Mouse (Mus musculus): ENCODE data around the gene Dnajc7.
"Not testable (repeated sequence)": the region's sequence is repeated elsewhere in the genome, so short reads cannot be mapped to it uniquely, and the experiment has no call there.

The Dnajc7 gene

DNA sequence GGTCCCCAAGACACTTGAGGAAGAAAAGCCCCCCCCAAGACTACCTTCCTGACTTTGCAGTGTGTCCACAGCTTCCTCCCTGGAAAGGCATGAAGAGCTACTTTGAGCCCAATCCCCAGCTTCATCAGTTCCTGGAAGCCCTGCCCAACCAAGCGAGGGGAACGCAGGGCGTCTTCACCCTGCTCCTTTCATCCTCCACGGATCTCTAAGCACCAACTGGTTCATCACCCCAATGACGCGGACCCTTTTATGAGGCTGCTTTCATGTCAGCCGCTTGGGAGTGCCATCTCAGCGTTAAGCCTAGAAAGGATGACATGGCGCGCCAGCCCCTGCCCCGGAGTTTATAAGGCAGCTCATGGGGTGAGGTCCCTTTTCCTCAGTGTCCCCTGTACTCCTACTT, at the start of gene Dnajc7:
Gene Dnajc7 (minus strand): TSS at position 187 of the 400 bp plus-strand sequence.
- DNase-seq, result no peak

DNA sequence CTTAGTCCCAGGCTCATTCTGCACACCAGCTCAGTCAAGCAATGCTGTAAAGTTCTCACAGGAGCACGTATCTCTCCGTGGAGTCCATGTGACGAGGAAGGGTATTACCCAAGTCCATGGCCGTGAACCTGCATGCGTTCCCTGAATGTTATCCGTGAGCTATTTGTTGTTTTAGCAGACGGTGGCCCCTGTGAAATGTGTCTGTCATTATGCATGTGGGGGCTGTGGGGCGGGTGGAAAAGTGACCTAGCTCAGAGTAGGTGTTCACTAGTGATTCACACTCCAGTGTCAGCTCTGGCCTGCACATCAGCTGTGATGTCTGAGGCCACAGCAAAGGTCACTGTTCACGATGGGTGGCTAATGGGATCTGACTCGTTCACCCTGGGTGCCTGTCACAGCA, 39.8 kb upstream of the Dnajc7 start:
- DNase-seq, result no peak

DNA sequence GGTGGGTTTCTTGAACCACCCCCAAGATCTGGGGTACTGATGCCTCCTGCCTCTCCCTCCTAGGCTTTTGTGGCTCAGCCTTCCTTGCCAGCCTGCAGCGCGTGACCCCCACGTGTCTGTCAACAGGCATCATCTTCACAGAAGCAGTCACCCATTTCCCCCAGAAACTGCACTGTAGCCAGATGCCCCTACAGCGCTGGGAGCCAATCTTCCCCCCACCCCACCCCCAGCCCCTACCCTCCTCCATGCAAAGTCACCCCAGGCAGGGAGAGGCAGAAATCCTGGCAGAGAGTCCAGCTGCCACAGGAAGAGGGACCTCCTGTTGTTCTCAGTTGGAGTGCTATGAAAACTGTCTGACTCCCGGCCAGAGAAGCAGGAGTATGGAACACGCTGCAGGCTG, 36.5 kb upstream of the Dnajc7 start:
- no peak for DNase-seq

DNA sequence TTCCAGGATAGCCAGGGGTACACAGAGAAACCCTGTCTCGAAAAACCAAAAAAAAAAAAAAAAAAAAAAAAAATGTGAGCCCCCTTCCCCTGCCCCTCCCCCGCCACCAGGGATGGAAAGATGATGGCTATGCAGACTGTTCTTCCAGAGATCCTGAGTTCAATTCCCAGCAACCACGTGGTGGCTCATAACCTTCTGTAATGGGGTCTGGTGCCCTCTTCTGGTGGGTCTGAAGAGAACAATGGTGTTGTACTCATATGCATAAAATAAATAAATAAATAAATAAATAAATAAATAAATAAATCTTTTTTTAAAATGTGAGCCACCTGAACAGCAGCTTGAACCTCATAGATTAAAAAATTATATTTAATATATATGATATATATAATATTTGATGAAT, 35.6 kb upstream of the Dnajc7 start:
- DNase-seq, result not testable (repeated sequence)

DNA sequence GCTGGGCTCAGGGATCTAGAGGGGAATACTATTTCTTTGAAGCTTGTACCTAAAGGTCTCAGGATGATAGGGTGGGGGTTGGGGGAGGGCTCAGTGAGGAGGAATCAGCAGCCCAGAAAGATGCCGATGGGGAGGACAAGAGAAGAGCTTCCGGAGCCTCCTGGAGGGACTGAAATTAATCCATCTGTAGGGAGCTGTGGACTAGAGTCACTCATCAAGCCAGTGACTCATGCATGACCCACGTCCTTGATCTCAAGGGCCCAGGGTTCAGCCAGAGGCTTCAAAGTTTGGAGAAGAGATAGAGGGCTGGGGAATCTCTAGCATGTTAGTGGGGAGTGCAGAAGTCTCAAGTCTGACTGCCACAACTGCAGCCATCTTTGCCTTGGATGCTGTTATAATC, 31.8 kb upstream of the Dnajc7 start:
- no peak for DNase-seq

DNA sequence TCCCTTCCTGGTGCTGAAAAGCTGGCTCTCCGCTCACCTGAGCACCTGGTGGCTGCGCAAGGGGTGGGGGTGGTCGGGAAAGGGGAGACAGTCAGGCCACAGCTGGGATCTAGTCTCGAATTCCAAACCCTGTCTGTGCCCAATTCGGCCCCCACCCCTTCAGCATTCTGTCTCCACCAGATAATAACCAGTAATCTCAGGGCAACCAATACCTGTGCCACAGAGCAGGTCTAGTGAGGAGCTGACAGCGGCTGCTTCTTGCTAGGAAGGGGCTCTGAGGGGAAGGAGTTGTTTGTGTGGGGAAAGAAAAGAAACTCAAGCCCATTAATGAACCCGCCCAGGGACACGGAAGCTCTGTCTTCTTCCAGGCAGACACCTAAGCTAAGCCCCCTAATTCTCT, 31.2 kb upstream of the Dnajc7 start:
- no peak for DNase-seq

DNA sequence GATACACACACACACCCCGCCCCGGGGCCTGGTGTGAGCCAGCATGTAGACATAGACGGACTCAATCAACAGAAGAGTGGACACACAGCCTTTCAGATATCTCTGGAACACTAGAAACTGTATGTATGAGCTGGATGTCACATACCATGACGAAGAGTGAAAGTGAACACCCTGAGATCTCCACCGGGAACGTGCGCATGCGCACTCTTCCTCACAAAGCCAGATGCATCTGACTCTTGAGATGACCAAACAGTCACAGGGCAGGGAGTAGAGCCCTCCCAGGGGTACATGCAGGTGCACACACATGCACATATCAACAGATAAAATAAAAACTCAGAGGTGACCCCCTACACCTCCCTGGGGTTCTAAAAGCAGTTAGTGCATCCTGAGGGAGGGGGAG, 28.4 kb upstream of the Dnajc7 start:
- DNase-seq, result no peak

DNA sequence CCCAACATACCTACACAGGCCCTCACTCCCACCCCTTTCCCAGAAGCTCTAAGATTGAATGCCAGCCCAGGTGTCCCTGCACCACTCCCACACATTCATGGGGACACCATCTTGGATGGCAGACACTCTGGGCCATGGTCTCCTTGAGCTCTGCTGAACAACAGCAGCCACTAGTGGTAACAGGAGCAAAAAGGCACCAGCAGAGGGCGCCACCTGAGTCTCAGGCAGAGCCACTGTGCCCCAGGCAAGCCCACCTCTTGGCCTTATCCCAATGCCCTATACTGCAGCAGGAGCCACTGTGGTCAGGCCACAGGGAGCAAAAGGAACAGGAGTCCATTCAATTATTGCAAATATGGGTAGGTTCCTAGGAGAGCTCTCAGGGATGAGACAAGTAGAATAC, 26.3 kb upstream of the Dnajc7 start:
- no peak for DNase-seq

DNA sequence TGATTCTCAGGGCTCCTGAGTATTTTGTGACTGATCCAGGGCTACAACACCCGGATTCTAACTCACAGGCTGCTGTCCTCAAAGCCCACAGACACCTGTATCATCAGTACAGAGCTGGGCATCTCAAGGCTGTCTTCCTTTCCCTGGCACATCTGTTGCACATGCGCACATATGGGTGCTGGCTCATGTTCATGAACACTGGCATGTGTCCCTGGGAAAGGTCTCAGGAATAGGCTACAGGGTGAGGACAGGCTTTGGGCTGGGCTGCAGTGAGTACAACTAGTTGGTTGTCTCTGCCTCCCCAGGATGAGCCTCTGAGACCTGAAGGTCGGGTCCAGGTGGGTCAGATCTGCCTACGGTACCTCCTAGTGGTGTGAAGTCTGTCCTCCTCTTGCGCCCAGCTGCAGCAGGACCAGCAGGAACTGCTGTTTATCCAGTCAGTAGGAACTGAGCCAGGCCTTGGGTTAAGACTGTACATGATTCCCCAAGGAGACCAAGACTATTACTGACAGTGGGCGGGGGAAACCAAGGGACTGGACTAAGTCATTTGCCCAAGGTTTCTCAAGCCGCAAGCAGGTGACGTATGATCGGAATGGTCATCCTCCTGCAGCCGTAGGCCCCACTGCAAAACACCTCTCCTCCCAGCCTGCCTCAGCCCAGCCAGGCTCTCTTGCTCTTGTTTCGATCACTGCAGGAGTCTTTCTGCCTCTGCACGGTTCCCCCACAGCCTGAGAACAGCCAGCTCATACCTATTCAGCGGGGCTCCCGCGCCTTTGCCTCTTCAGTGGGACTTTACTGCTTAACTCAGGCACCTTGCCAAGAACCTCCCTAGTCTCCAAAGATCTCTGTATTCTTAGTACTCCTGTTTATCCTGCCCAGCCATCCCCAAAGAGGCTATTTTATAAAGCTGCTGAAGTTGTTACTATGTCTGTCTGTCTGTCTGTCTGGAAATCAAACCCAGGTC, 23.9 kb upstream of the Dnajc7 start:
- no peak for DNase-seq

DNA sequence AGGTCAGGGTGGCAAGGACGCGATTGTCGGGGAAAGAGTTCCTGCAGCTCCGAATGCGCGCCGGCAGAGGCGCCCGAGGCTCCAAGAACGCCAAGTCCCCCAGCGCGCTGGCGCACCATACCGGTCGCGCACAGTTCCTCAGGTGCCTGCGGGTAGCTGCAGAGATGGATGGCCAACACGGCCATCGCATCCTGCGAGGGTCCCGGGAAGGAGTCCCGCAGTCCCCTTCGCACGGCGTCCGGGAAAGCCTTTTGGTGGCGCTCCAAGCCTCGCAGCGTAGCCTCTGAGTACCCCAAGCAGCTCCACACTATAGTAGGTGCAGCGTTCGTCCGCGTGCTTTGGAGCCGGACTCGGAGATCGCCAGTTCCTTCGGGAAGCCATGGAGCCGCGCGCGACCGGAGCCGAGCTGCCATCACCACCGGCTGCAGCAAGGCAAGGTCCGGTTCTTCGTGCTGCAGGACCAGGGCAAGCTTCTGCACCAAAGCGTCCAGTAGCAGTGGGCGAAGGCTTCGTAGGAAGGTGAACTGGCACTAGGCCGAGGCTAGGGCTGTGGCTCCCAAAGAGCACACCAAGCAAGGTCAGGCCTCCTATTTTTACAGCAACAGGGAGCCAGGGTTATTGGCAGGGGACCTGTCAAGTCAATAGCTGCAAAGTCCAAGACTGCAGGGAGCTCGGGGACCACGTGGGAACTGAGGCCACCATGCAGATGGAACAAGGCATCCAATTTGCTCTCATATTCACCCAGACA, 20.4 kb upstream of the Dnajc7 start:
- DNase-seq, result no peak

DNA sequence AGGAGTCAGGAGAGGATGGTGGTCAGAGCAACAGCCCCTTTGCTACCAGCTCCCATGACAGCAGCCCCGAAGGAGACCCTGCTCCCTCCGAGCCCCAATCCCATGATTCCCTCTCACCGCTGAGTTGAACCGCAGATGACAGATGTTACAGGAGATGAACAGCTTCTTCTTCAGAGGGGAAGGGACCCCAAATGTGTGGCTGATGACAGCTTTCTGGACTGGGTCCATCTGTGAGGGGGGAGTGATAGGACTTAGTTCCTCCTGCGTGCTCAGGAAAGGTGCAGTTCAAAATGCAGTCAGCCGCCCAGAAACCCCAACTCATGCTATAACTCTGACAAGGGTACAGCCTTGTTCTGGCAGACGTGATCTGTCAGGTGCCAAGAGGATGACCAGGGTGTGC, 14.6 kb upstream of the Dnajc7 start:
- no peak for DNase-seq

DNA sequence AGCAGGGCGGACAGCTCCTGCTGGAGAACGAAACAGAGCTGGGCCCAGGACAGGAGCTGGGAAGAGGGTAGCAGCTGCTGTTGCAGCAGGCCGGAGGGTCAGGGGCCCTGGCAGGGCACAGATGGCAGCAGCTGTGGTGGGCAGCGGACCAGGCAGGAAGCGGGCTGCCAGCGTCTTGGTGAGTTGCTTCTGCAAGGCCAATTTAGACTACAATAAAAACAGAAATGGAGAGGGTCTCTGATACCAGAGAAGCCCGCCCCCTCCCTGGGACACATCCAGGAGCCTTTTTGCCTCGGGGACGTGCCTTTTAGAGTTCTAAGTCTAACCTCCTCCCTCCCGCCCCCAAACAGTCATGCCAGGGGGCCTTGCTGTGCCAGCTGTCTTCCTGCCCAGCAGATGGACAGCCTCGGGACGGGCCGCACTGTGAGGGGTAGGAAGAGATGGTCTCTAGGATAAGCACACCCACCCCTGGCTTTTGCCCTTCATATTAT, 8.9 kb upstream of the Dnajc7 start:
- DNase-seq, result no peak

DNA sequence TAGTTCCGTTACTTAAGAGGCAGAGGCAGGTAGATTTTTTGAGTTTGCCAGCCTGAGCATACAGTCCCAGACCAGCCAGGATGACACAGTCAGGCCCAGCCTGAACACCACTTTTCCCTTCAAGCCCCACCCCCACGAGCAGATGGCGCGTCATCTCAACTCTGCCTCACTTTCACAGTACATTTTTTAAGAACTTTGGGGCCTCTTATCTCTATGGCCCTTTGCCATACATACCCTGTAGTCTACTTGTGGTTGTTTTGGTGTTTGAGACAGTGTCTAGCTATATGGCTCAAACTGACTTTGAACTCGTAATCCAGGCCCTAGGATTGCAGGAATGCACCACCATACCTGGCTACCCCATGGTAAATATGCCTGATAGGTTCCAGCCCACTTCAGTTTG, 8.1 kb upstream of the Dnajc7 start:
- no peak for DNase-seq

DNA sequence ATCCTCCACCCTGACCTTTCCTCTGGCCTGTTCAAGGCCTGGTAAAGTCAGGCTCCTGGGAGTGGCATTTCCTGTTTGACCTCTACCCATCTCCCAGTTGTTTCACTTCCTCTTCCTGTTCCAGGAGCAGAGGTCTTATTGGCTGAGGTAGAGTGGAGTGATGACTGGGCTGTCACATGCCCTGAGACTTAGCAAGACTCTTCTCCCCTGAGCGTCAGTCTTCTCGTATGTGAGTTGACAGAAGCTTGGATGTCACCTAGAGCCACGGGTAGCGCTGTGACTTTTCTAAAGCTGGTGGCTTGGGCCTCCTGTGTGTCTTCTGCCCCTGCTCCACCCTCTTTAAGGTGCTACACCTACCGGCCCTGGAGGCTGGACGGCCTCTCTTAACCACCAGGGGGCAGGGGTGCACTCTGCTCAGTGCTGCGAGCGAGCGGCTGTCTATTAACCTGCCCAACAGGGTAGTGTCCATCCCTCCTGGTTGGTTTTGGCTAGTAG, 6.8 kb upstream of the Dnajc7 start:
- DNase-seq, result no peak

DNA sequence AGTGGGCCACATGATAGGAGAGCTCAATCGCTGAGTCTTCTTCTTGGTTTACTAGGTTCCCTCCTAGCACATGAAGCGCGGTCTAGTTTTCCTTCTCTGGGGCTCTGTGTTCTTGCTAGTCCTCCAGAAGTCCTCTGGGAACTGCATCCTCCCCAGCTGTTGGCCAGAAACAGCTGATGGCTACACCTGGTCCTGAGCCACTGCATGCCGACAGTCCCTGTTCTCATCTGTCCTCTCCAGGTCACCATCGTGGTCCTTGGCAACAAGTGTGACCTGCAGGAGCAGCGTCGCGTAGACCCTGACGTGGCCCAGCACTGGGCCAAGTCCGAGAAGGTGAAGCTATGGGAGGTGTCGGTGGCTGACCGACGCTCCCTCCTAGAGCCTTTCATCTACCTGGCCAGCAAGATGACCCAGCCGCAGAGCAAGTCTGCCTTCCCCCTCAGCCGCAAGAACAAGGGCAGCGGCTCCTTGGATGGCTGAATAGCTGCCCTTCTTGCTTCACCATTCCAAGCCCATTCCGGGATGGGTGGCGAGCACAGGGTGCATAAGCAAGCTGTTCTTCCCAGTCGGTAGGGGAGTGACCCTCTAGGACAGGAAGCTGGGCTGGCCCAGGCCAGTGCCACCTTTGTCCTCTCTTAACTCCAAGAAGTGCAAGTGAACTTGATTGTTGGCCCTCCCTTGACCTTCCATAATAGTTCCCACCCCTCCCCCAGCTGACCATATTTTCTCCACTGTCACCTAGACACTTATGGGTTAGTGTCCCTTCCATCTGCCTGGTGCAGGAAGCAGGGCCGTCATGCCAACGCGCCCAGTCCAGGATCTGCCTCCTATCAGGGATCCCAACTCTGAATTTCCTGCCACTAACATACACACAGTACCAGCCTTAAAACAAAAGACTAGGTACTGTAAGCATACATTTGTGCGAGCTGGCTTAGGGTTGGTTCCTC, 6.1 kb upstream of the Dnajc7 start:
- DNase-seq, result no peak

DNA sequence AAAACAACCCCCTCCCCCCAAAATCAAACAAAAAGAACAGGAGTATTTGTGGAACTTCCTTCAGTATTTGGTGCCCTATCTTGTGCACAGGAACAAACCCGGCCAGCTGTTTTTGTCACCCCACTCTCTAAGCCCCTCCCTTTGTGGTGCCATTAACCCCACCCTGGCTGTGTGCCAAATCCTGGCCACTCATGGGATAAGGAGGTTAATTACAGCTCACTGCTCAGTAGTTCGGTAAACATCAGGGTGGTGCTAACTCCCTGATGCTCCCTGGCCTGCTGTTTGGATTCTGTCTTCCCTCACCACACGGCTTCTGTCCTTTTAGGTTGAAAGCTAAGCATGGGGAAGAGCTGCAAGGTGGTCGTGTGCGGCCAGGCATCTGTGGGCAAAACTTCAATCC, 3.9 kb upstream of the Dnajc7 start:
- no peak for DNase-seq

DNA sequence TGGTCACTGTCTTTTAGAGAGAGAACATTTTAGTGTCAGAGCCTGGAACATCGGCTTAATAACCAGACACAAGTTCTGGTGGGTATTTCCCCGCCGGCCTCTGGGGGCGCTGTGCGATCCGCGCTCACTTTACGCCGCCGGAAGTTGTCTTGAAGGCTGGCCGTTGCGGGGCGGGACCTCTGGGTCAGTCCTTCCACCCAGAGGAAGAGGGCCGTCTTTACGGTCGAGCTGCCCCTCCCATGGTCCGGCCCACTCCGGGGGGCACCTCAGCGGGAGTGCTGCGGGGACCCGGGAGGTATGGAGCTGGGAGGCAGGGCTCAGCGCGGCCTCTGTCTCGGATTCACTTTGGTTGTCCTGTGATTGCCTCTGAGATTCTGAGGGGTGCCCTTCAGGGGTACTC, 2.7 kb upstream of the Dnajc7 start:
- peak; percentile 94 for DNase-seq

DNA sequence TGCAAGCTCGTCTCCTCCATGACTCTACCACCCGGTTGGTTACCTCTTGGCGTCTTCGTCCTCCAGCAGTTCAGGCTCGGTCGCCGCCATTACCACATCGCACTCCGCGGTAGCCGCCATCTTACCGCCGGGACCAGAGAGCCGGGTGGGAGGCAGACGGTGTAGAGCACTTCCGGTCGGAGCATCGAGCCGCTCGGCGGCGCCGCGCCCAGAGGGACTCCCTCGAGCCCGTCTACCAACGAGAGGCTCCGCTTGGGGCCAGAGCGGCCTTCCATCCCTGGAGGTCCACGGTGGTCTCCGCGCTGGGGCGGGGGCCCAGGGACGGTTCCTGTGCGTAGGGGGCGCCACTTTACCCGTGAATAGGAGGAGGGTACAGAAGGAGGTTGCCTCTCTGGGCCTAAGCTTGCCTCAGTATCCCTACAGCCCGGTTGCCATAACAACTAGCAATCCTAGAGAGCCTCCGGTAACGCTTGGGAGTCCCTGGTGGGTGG, 438 bp downstream of the Dnajc7 start:
- peak; percentile 95 for DNase-seq

DNA sequence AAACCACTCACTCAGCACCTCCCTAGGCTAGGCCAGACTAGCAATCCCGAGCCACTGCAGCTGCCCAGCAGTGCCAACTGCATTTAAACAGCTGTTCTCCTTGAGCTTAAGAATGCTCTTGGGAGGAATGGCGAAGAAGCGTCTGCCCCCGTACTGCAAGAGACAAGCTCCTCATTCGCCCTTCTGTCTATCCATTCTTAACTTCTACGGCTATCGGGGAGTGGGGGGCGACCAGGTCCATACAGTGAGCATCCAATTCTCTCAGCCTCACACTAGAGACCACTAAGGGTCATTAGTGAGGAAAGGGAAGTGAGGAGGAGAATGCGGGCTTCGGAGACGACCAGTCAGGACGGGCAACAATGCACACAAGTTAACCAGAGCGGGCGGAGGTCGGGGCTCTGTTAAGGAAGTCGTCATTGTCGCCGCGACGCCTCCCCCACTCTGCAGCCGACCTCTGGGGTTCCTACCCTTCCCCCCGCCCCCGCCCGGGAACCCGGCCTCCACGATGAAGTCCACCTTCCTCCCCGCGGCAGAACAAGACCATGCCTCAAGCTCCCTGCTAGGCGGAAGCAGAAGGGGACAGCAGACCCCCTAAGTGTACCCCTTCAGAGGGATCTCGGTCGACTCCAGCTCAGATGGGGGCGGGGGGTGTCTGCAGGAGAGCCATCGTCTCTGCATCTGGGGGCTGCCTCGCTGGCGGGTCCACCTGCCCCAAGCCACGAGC, 1.0 kb downstream of the Dnajc7 start, which contains the start of gene Nkiras2:
Gene Nkiras2 (plus strand): TSS at position 484 of the 724 bp plus-strand sequence.
- DNase-seq, result no peak

DNA sequence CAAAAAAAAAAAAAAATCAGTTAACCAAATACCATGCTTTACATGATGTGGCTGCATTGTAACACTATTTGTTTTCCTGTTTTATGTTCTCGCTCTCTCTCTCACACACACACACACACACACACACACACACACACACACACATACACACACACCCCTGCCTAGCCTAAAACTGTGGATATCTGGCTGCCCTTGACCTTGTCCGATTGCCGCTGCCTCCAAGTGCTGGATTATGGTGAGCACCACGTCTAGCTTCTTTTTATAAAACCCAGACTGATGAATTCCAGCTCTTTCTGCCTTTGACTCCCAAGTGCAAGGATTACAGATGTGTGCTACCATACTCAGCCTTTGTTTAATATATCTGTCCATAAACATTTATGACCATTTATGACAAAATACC, 2.5 kb downstream of the Dnajc7 start:
- no peak for DNase-seq

DNA sequence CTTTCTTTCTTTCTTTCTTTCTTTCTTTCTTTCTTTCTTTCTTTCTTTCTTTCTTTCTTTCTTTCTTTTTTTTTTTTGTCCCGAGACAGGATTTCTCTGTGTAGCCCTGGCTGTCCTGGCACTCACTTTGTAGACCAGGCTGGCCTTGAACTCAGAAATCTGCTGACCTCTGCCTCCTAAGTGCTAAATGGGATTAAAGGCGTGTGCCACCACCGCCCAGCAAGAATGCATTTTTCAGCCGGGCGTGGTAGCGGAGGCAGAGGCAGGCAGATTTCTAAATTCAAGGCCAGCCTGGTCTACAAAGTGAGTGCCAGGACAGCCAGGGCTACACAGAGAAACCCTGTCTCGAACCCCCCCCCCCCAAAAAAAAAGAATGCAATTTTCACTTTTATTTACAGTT, 3.1 kb downstream of the Dnajc7 start:
- DNase-seq, result not testable (repeated sequence)

DNA sequence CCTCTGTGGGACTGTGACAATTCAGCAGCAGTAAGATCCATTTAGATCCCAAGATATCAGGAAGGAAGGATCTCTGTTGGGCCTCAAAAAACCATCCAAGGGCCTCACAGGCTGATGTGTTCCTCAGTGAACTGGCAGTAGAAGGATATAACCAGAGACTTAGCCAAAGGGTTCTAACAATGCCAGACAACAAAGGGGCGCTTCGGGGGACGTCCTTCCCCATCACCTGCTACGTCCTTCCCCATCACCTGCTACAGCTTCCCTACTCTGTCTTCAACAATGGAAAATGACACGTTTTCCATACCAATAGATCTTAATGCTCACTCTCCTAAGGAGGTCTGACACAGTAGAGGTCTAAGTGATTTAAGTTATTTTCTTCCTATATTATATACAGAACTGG, 3.6 kb downstream of the Dnajc7 start:
- no peak for DNase-seq

All from cerebellum, adult 11-12 months (tissue).